In the genomic region with DNA sequence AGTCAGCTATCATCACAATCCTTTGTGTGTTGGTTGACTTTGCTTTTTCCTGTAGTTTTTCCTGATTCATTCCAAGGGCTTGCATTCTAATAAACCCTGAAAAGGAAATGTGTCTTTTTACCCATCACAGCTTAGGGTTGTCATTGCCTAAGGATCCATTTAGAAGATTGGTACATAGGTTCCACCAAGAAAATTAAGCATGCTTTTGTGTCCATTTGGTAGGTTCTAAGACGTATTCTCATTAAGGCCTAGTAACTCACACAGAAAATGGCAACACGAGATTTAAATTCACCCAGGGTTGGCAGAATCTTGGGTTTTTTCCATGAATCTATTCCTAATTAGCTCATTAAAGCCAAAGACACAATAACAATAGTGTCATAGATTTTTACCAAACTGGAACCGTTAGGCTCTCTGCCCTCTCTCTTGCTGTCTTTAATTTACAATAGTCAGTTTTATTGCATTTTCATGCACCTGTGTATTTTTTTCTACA, we compare ENCODE assay signal across 18 mouse cellular contexts.
"Had no signal": no experiment of that assay in that cellular context is flagged by ENCODE, and none has a peak within 500 bp of the region (broad histone marks: within the 10 kb centered on the region; RNA-seq: fewer than 3 reads in every experiment).

No protein-coding gene starts in this region.

- DNase-seq: lung, embryonic 14.5 days; lung, postnatal 10 days; lung, postnatal 4 days; midbrain, embryonic 14.5 days; retina, postnatal 1 day; right cerebral cortex, adult 18-20 months; right cerebral cortex, postnatal 25 days; right cerebral cortex, postnatal 4 days; spleen, adult 18-20 months; thymus, adult 18-20 months; thymus, postnatal 14 days; thymus, postnatal 36 days had no signal

- H3K4me3 ChIP-seq: midbrain, embryonic 10.5 days; midbrain, embryonic 12.5 days; myocyte; neural tube, embryonic 13.5 days; neural tube, embryonic 15.5 days had no signal

- H3K9ac ChIP-seq: lung, embryonic 14.5 days; midbrain, embryonic 12.5 days; neural tube, embryonic 13.5 days; neural tube, embryonic 15.5 days had no signal

- H3K4me2 ChIP-seq: lung, embryonic 14.5 days; midbrain, embryonic 12.5 days; neural tube, embryonic 13.5 days; neural tube, embryonic 15.5 days had no signal

- H3K9me3 ChIP-seq: midbrain, embryonic 10.5 days; midbrain, embryonic 12.5 days; neural tube, embryonic 13.5 days; neural tube, embryonic 15.5 days had no signal

- H3K36me3 ChIP-seq: midbrain, embryonic 10.5 days; midbrain, embryonic 12.5 days; neural tube, embryonic 13.5 days; neural tube, embryonic 15.5 days had no signal

- H3K27me3 ChIP-seq: midbrain, embryonic 12.5 days; neural tube, embryonic 13.5 days; neural tube, embryonic 15.5 days had no signal

- ATAC-seq: midbrain, embryonic 16.5 days had no signal

- H3K4me1 ChIP-seq: midbrain, embryonic 10.5 days; midbrain, embryonic 12.5 days; neural tube, embryonic 13.5 days; neural tube, embryonic 15.5 days had no signal

- H3K27ac ChIP-seq: midbrain, embryonic 10.5 days; midbrain, embryonic 12.5 days; neural tube, embryonic 13.5 days; neural tube, embryonic 15.5 days had no signal
